Mouse (Mus musculus) liver, embryonic 15.5 days (tissue): ENCODE data around the gene Samd5. TPM values are rescaled to one million over a fixed set of nuclear protein-coding genes. Genes with fewer than 3 reads are reported as not detected.

Experiments used
- ATAC-seq: fragments of 200-750 bp; cut with Nextera tagmentation; 2 replicates; pipeline ENCODE4 v1.8.0; 2017; ENCODE audit warnings: moderate number of reproducible peaks, mild to moderate bottlenecking, moderate library complexity; ENCODE audit not compliant: insufficient read depth
- H3K27ac ChIP-seq: fragments of 300-500 bp; sonication (generic); replicated peaks from 2 replicates; pipeline ENCODE4 v1.5.1; 2015; ENCODE audit warnings: mild to moderate bottlenecking, inconsistent platforms
- H3K27me3 ChIP-seq: fragments of 300-500 bp; sonication (generic); 2 replicates; pipeline ENCODE4 v1.6.1; 2015; ENCODE audit warnings: mild to moderate bottlenecking, inconsistent platforms
- H3K36me3 ChIP-seq: fragments of 300-500 bp; sonication (generic); replicated peaks from 2 replicates; pipeline ENCODE4 v1.6.1; 2015; ENCODE audit warnings: moderate library complexity, mild to moderate bottlenecking, inconsistent platforms
- H3K4me1 ChIP-seq: fragments of 300-500 bp; sonication (generic); replicated peaks from 2 replicates; pipeline ENCODE4 v1.6.1; 2015; ENCODE audit warnings: inconsistent platforms
- H3K4me2 ChIP-seq: fragments of 300-500 bp; sonication (generic); 2 replicates; pipeline ENCODE4 v1.6.1; 2015; ENCODE audit warnings: moderate library complexity, mild to moderate bottlenecking, inconsistent platforms
- H3K4me3 ChIP-seq: fragments of 300-500 bp; sonication (generic); replicated peaks from 2 replicates; pipeline ENCODE4 v1.5.1; 2015; ENCODE audit warnings: mild to moderate bottlenecking, inconsistent platforms
- H3K9ac ChIP-seq: fragments of 300-500 bp; sonication (generic); 2 replicates; pipeline ENCODE4 v1.6.1; 2015; ENCODE audit warnings: moderate library complexity, mild to moderate bottlenecking, inconsistent platforms
- H3K9me3 ChIP-seq: fragments of 300-500 bp; sonication (generic); replicated peaks from 2 replicates; pipeline ENCODE4 v1.6.1; 2016; ENCODE audit warnings: inconsistent platforms
- WGBS: fragments of 180-500 bp; shearing (Covaris S2); methylation state at CpG from one replicate; pipeline ENCODE4 v1.1.7; 2015; ENCODE audit warnings: mixed read lengths; ENCODE audit not compliant: insufficient replicate concordance; 5-methylcytosine and 5-hydroxymethylcytosine counted together
- polyA plus RNA-seq: library from polyadenylated mRNA; unstranded; fragments of >200 nt; fragmentation: Nextera tagmentation; extraction: Ambion mirVana; gene quantifications from 2 replicates; pipeline ENCODE4 v1.2.1, GENCODE M21; 2015

Gene Samd5
- 0.38 and 0.53 TPM in 2 replicates for polyA plus RNA-seq

- peak within 1 kb of the TSS; percentile 15; the same call in 1 of the 2 replicates for H3K9ac ChIP-seq
- under 1% methylated on average over 91 of the region's 91 CpGs for WGBS
- no peak within 1 kb of the TSS for H3K27ac ChIP-seq
- H3K36me3 ChIP-seq = no peaks in the 10 kb centered on the region
- H3K4me2 ChIP-seq = peak within 1 kb of the TSS; percentile 71
- H3K9me3 ChIP-seq = no peaks in the 10 kb centered on the region
- no peak for ATAC-seq
- H3K27me3 ChIP-seq = peaks cover 60% of the 10 kb centered on the region
- peak within 1 kb of the TSS; percentile 49 for H3K4me3 ChIP-seq
- H3K4me1 ChIP-seq = peaks cover 7% of the 10 kb centered on the region; the same call in 1 of the 2 replicates
Observed at GRCm38 (mm10) chr10:9674561-9675521, at the start of gene Samd5. TSS of gene Samd5 (minus strand) at chr10:9675208.

- H3K4me2 ChIP-seq = no peak overlapping the region
- no peak for ATAC-seq
- H3K36me3 ChIP-seq = no peaks in the 10 kb centered on the region
- 54% methylated on average over 9 of the region's 11 CpGs for WGBS
- H3K27ac ChIP-seq = no peak overlapping the region
- no peaks in the 10 kb centered on the region for H3K9me3 ChIP-seq
- no peaks in the 10 kb centered on the region for H3K27me3 ChIP-seq
- no peaks in the 10 kb centered on the region for H3K4me1 ChIP-seq
- no peak overlapping the region for H3K4me3 ChIP-seq
- H3K9ac ChIP-seq = no peak overlapping the region
Observed at GRCm38 (mm10) chr10:9722519-9723303, 47.7 kb upstream of the Samd5 start.

- H3K27me3 ChIP-seq = no peaks in the 10 kb centered on the region
- WGBS = 41% methylated on average over 5 of the region's 5 CpGs
Observed at GRCm38 (mm10) chr10:9720027-9720426, 45.0 kb upstream of the Samd5 start.

GRCm38 (mm10) chr10:9718086-9718485 lies 43.1 kb upstream of the Samd5 start:
- WGBS = 40% methylated on average over 5 of the region's 5 CpGs
- Histone ChIP-seq H3K36me3 (no peaks in the 10 kb centered on the region), H3K4me1 (no peaks in the 10 kb centered on the region), H3K27me3 (no peaks in the 10 kb centered on the region), H3K4me3 (no peak overlapping the region), H3K4me2 (no peak overlapping the region), H3K9ac (no peak overlapping the region), H3K27ac (no peak overlapping the region), H3K9me3 (no peaks in the 10 kb centered on the region)
- ATAC-seq = no peak

More at GRCm38 (mm10) chr10:9720027-9720426, 45.0 kb upstream of the Samd5 start:
- H3K27ac ChIP-seq = no peak overlapping the region
- H3K4me2 ChIP-seq = no peak overlapping the region
- no peak overlapping the region for H3K9ac ChIP-seq
- no peaks in the 10 kb centered on the region for H3K4me1 ChIP-seq
- no peaks in the 10 kb centered on the region for H3K36me3 ChIP-seq
- ATAC-seq = no peak
- H3K9me3 ChIP-seq = no peaks in the 10 kb centered on the region
- no peak overlapping the region for H3K4me3 ChIP-seq

GRCm38 (mm10) chr10:9704956-9705355 lies 29.9 kb upstream of the Samd5 start:
- Histone ChIP-seq H3K4me2 (no peak overlapping the region), H3K27me3 (no peaks in the 10 kb centered on the region), H3K4me3 (no peak overlapping the region), H3K36me3 (no peaks in the 10 kb centered on the region), H3K27ac (no peak overlapping the region), H3K9me3 (no peaks in the 10 kb centered on the region), H3K4me1 (no peaks in the 10 kb centered on the region), H3K9ac (no peak overlapping the region)
- WGBS = 33% methylated on average over 1 of the region's 1 CpGs
- no peak for ATAC-seq

GRCm38 (mm10) chr10:9699071-9699761 lies 24.2 kb upstream of the Samd5 start:
- H3K4me1 ChIP-seq = no peaks in the 10 kb centered on the region
- no peak overlapping the region for H3K9ac ChIP-seq
- H3K9me3 ChIP-seq = no peaks in the 10 kb centered on the region
- WGBS = 70% methylated on average over 22 of the region's 22 CpGs
- H3K4me2 ChIP-seq = no peak overlapping the region
- no peaks in the 10 kb centered on the region for H3K27me3 ChIP-seq
- no peak overlapping the region for H3K4me3 ChIP-seq
- no peak overlapping the region for H3K27ac ChIP-seq
- no peak for ATAC-seq
- no peaks in the 10 kb centered on the region for H3K36me3 ChIP-seq

GRCm38 (mm10) chr10:9698141-9698540 lies 23.1 kb upstream of the Samd5 start:
- WGBS = 66% methylated on average over 9 of the region's 9 CpGs
- no peak for ATAC-seq
- H3K9ac ChIP-seq = no peak overlapping the region
- H3K27me3 ChIP-seq = no peaks in the 10 kb centered on the region
- H3K4me1 ChIP-seq = no peaks in the 10 kb centered on the region
- H3K9me3 ChIP-seq = no peaks in the 10 kb centered on the region
- H3K27ac ChIP-seq = no peak overlapping the region
- no peaks in the 10 kb centered on the region for H3K36me3 ChIP-seq
- H3K4me2 ChIP-seq = no peak overlapping the region
- no peak overlapping the region for H3K4me3 ChIP-seq

- H3K9ac ChIP-seq = no peak overlapping the region
- H3K4me3 ChIP-seq = no peak overlapping the region
- no peaks in the 10 kb centered on the region for H3K36me3 ChIP-seq
- no peak overlapping the region for H3K27ac ChIP-seq
- ATAC-seq = no peak
- no peaks in the 10 kb centered on the region for H3K27me3 ChIP-seq
- no peak overlapping the region for H3K4me2 ChIP-seq
- WGBS = 39% methylated on average over 6 of the region's 6 CpGs
- no peaks in the 10 kb centered on the region for H3K9me3 ChIP-seq
- no peaks in the 10 kb centered on the region for H3K4me1 ChIP-seq
Observed at GRCm38 (mm10) chr10:9696543-9697141, 21.6 kb upstream of the Samd5 start.

GRCm38 (mm10) chr10:9693990-9694699 lies 19.1 kb upstream of the Samd5 start:
- Histone ChIP-seq H3K9ac (no peak overlapping the region), H3K4me2 (no peak overlapping the region), H3K27ac (no peak overlapping the region), H3K36me3 (no peaks in the 10 kb centered on the region), H3K4me3 (no peak overlapping the region), H3K9me3 (no peaks in the 10 kb centered on the region), H3K4me1 (no peaks in the 10 kb centered on the region), H3K27me3 (no peaks in the 10 kb centered on the region)
- no peak for ATAC-seq
- WGBS = 63% methylated on average over 16 of the region's 16 CpGs

GRCm38 (mm10) chr10:9680928-9681327 lies 5.9 kb upstream of the Samd5 start:
- no peaks in the 10 kb centered on the region for H3K9me3 ChIP-seq
- no peaks in the 10 kb centered on the region for H3K4me1 ChIP-seq
- no peaks in the 10 kb centered on the region for H3K36me3 ChIP-seq
- H3K27ac ChIP-seq = no peak overlapping the region
- H3K9ac ChIP-seq = no peak overlapping the region
- no peak overlapping the region for H3K4me3 ChIP-seq
- peak; percentile 34; the same call in 1 of the 2 replicates for ATAC-seq
- no peak overlapping the region for H3K4me2 ChIP-seq
- peaks cover 22% of the 10 kb centered on the region for H3K27me3 ChIP-seq
- 37% methylated on average over 6 of the region's 6 CpGs for WGBS
